15 mouse cellular contexts compared by ENCODE assay signal in genomic region chr1:22734429-22734828, GRCm38 (mm10).
"Had no signal": no experiment of that assay in that cellular context is flagged by ENCODE, and none has a peak within 500 bp of the region (broad histone marks: within the 10 kb centered on the region; RNA-seq: fewer than 3 reads in every experiment).

No protein-coding gene starts in this region.

- H3K4me3 ChIP-seq: limb, embryonic 12.5 days; limb, embryonic 15.5 days; midbrain, embryonic 13.5 days had no signal

- ATAC-seq: liver, postnatal 0 days; lung, postnatal 0 days; midbrain, embryonic 13.5 days; midbrain, embryonic 16.5 days had no signal

- H3K27ac ChIP-seq: limb, embryonic 12.5 days; limb, embryonic 15.5 days; liver, embryonic 14.5 days; macrophage; midbrain, embryonic 13.5 days had no signal

- H3K36me3 ChIP-seq: limb, embryonic 12.5 days; limb, embryonic 15.5 days; midbrain, embryonic 13.5 days had no signal

- H3K27me3 ChIP-seq: limb, embryonic 12.5 days; limb, embryonic 15.5 days; midbrain, embryonic 13.5 days had no signal

- H3K9ac ChIP-seq: limb, embryonic 12.5 days; limb, embryonic 15.5 days; liver, embryonic 14.5 days; liver, postnatal 0 days; lung, embryonic 14.5 days; midbrain, embryonic 13.5 days had no signal

- DNase-seq: kidney, adult 2 months; kidney, postnatal 10 days; kidney, postnatal 36 days; liver, postnatal 0 days; lung, embryonic 14.5 days; right cerebral cortex, postnatal 4 days; thymus, postnatal 25 days had no signal

- H3K9me3 ChIP-seq: limb, embryonic 12.5 days; limb, embryonic 15.5 days; midbrain, embryonic 13.5 days had no signal

- H3K4me2 ChIP-seq: limb, embryonic 12.5 days; limb, embryonic 15.5 days; liver, embryonic 11.5 days; lung, embryonic 14.5 days; midbrain, embryonic 13.5 days had no signal

- H3K4me1 ChIP-seq: limb, embryonic 12.5 days; limb, embryonic 15.5 days; midbrain, embryonic 13.5 days had no signal
